Mouse (Mus musculus): ENCODE results near the gene Atf6b.

DNA sequence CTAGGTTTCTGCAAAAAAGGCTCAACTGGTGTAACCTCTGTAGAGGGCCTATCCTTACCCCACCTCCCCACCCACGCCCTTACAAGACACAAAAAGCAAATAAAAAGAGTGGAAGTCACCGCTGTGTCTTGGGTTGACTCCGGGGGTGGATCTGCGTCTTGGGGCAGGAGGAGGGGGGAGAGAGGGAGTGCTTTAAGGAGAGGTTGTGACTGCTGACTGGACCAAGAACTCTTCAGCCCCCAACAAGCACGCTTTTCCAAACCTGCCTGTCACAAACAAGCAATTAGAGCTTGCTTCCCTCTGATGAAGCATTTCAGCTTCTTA, 18.3 kb upstream of the Atf6b start:
- TF ChIP-seq CTCF (IDR thresholded peaks at IDR 0.05) (no peak), POLR2A (IDR thresholded peaks at IDR 0.05; ENCODE audit: insufficient read depth, low read depth, low read length) (no peak), EP300 (IDR thresholded peaks at IDR 0.05; ENCODE audit: insufficient read depth, low read depth, low read length) (no peak)

Measured in heart, adult 2 months (tissue).